Mouse (Mus musculus) liver, adult (tissue): ENCODE measurements around the gene Lurap1l.

Experiments
- GATA4 ChIP-seq: IDR thresholded peaks from 2 replicates; pipeline ENCODE4 v1.6.1; 2014; ENCODE audit warnings: mild to moderate bottlenecking, low read length; ENCODE audit not compliant: insufficient replicate concordance

Gene Lurap1l

DNA sequence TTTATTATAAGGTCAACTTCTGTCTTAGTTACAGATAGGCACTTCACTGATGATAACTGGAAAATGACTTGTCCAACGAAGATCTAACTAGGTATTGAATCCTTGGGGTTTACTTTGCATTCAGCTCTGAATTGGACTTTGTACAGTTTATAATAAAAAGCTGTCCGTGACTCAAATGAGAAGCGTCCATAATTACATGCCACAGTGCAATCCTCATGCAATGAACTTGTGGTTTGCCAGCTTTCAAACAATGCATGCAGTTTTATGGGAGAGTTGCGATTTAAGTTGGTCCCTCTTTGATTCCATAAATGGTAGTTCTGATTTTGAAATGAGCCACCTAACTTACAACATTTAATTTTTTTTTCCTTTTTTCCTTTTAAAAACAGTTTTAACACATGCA, 1.5 kb upstream of the Lurap1l start:
- TF ChIP-seq GATA4, result no peak

DNA sequence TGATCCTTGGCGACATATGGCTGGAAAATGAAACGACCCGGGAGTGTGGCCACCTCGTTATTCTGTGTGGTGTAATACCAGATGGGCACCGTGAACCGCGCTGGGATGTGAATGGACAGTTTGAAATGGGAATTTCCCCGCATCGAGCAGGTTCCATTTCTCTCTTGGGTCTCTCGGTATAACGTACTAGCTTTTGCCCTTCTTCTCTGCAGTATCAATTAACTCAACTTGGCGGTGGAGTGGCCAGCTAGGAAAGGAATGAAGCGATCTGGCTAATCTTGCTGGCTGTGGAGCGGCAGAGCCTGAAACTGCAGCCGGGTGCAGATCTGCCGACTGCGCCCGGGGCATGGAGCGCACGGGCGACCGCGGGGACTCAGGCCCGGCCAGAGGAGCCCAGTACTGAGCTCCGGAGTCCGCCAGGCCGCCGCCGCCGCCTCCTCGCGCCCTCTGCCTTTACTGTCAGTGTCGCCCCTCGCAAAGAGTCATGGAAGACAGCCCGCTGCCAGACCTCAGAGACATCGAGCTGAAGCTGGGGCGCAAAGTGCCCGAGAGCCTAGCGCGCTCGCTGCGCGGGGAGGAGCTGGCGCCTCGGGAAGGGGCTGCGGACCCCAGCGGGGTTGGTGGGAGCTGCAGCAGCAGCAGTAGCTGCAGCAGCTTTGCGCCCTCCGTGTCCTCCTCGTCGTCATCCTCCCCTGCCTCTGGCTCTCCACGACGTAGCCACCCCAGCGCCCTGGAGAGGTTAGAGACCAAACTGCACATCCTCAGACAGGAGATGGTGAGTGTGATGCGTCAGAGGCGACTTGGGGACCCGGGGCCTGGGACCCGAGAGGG, 640 bp downstream of the Lurap1l start:
- TF ChIP-seq GATA4, result no peak

DNA sequence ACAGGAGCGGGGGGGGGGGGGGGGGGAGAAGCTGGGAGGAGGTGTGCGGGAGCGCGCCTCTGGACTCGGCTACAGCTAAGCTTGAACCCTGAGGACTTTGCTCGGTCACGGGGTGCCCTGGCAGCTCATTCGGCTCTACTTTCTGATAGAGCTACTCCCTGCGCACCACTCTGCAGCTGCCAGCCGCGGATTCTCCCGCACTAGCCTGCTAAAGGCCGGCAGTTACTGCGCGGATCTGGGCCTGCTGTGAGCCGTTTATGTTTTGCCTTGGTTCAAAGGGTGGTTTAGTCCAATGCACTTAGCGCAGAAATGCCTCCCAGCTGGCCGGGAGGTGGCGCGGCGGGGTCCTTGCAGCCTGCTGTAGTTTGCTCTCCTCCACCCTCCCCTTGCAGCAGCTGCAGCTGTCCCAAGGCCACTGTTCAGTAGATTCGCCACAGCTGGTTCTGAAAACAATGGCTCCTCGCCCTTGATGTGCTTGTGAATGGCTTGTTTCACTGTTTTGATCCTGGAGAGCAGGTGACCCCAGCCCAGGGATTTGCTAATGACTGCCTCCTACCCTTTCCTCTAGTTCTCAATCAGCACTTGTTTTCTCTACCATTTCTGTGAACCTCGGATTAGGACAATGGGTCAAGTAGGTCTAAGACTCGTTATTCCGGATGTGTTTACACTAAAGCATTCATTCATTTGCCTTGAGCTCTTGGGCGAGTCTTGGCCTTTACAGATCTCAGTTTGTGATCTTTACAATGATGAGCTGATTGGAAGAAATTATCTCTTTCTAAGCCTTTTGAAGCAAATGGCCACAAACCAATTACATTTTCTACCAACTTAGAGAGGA, 1.5 kb downstream of the Lurap1l start:
- no peak for TF ChIP-seq GATA4

DNA sequence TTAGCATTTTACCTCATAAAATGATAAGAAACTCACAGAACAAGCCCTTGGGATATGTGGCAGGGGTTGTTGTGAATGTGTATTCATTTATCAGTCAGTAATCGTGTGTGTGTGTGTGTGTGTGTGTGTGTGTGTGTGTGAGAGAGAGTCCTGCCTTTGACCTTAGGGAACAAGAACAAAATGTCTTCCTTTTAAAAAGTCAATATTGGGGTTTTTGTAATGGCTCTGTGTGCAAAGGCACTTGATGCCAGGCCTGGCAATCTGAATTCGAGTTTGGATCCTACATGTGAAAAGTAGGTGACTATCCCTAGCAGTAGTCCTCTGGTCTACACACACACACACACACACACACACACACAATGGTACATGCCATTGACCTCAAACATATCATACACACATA, 4.8 kb downstream of the Lurap1l start:
- TF ChIP-seq GATA4, result peak; percentile 89

DNA sequence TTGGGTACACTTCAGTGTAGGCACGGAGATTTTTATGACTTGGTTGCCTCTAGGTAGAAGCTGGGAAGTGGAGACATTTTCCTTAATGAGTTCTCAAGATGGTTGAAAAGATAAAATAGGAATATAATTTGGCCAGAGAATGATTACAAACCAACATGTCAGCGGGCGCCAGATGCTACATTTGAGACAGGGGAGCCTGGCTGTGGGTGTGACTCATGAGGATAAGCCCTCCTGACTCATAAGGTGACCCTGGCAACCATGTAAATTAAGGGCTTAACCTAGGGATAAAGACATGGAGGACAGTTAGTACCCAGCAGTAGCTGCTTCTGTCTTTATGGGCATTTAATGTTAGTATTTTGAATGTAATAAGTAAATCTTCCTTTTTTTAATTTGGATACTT, 6.2 kb downstream of the Lurap1l start:
- TF ChIP-seq GATA4, result no peak

DNA sequence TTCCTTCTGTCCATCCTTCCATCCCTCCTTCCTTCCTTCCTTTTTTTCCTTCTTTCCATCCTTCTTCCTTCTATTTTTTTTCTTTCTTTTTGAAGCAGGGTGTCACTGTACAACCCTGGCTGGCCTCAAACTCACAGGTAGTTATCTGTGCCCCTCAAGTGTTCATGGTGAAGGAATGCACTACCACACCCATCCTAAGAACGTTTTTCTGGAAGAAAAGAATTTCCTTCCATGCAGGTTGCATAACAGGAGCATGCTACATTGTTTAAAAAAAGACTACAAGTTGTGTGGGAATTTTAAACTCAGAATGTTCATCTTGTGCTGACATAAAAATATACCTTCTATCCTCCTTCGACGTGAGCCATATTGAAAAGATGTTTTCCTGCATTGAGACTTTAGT, 7.4 kb downstream of the Lurap1l start:
- TF ChIP-seq GATA4, result no peak

DNA sequence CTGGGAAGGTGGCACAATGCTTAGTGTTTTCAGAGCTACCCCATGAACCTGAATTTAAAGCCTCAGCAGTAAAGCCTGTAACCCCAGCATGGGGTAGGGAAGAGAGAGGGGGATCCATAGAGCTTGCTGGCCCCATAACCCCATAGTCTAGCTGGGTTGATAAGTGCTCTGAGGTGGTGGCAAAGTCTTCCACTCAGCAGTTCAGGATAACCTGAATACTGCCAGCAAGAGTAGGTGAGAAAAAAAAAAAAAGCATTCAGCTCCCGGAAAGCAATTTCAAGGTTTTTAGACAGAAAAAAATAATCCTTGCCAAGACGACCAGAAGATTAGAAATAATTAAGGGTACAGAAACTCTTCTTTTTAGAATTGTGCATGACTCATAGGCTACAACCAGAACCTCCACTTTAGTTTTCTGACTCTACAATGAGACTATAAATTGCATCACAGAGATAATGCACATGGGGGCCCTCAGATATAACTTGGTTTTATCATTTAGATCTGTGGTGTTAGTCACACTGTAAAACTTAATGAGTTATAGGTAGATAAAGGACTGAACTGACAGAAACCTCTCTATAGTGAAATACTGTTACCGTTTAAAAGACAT, 8.2 kb downstream of the Lurap1l start:
- TF ChIP-seq GATA4, result no peak

DNA sequence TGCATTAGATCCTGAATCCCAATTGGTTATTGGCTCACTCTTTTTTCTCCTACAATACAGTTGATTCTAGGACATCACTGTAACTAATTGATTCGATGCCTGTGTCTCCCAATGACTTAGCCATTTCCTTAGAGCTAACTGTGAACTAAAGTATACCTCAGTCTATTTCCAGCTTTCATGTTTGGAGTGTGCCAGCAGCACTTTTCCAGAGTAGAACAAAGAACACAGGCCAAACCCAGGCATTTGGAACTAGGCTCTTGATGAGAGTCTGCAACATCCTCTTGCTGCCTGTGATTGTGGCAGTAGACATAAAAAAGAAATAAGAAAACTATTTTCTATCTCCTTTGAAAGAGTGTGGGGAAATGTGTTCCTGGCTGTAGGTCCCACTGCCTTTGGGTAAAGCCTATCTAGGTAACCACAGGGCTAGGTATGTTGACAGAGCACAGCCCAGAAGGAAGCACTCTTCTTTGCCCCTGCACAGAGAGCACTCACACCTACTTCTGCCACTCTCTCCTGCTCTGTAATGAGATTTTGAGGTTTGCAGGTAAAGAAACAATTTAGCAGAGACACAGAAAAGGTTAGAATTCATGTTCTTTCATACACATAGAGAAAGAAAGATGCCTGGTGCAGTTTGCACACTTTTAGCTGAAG, 8.9 kb downstream of the Lurap1l start:
- TF ChIP-seq GATA4, result no peak

DNA sequence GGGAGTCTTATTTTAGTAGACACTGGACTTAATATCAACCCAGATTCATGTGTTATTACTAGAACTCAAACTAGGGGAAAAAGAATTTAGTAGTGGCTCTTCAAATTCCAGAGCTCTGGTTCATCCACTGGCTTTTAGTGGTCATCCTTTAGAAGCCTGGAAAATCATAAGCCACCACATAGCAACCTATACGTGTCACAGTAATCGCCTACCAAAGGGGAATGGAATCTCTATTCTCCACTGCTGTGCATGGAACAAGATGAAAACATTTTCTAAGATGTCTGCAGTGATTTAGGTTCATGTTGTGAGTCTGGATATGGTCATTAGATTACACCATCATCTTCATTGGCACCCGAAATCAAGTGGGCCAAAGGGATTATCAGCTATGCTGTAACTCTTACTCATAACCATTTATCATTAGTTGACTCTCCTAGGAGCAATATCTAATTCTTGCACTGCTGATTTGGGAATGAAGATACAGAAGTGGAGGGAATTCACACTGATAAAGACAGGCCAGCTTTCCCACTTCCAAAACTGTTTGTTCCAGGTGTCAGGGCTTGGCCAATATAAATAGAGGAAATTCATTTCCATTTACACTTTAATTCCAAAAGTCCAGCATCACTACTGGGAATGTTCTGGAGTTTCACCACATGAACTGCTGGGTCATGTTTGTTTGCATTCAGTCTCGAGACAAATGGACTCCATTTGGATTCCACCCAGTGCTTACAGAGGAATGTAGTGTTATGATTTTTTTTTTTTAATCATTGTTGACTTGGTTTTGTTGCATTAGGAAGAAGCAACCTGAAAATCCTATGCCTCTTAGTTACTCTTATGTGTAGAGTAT, 11.4 kb downstream of the Lurap1l start:
- TF ChIP-seq GATA4, result peak; percentile 81

DNA sequence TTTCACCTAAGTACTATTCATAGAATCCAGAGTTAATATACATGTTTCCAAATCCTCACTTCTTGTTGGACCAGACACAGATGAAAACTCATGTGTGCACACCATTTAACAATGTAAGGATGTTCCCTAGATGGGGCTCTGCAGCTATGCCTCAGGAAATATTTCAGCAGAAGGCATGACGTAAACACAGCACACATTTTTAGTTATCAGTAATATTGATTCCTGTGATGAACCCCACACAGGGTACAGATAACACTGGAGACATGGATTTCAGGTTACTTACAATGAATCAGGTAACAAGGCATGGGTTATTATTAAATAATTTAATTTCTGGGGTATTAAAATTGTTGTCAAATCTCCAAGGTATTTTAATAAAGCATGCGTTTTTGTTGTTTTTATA, 12.2 kb downstream of the Lurap1l start:
- TF ChIP-seq GATA4, result peak; percentile 86

DNA sequence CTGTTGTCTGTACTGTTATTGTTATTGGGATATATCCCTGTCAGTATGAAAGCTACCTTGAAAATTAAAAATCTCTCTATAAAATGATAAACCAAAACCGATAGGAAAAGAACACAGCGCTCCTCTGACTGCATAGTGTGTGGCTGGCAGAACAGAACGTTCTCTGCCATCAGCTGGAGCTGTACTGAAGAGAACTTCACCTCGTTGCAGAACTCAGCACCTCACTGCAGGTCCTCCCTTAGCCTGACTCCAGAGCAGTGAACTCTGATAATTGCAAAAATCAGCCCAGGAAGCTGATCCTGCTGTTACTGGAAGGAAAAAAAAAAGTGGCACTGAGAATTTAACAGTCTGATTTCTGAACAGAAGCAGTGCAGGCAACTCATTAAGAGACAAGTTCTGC, 14.4 kb downstream of the Lurap1l start:
- no peak for TF ChIP-seq GATA4

DNA sequence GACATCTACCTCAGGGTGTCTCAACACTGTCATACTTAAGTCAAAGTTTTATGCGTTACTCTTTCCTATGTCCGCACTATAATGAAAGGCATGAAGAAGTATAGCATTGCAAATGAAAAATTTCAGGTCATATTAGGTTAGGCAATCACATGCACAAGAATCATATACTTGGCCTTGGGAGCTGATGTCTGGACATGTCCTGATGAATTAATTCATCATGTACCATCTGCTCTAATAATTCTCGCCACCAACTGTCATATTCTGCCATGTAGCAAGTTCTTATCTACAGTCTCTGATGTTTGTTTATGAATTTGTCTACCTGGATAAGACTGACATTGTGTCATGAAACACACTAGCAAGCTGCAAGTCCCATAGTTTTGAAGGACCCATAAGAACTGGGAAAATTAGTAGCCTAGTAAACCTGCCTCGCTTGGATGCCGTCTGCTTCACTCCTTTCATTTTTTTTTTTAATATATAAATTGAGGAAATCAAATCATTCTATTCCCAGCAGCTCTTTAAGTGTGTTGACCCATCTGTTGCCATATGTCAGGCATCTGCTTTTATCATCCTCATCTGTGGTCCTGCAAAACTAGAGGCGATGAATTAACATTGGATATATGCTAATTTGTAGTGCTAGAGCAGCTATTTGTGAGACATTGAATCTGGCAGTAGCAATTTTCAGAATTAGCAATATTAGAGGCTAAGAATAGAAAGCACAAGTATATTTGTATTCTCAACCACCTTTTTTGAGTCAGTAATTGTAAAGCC, 15.5 kb downstream of the Lurap1l start:
- no peak for TF ChIP-seq GATA4

DNA sequence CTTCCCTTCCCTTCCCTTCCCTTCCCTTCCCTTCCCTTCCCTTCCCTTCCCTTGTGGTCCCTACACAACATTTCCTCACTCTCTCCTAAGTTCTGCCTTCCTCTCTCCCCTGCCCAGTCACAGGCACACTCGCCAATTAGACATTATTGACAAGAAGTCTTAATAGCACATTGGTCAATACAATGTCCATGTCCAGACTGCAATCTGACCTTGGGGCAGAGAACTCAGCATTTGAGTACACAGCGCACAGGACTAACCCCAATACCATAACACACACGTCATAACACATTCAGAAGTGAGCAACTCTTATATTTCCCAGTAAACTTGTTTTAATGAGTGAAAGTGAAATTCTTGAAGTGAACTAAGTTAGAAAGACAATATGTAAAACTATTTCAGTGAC, 24.3 kb downstream of the Lurap1l start:
- TF ChIP-seq GATA4, result no peak

DNA sequence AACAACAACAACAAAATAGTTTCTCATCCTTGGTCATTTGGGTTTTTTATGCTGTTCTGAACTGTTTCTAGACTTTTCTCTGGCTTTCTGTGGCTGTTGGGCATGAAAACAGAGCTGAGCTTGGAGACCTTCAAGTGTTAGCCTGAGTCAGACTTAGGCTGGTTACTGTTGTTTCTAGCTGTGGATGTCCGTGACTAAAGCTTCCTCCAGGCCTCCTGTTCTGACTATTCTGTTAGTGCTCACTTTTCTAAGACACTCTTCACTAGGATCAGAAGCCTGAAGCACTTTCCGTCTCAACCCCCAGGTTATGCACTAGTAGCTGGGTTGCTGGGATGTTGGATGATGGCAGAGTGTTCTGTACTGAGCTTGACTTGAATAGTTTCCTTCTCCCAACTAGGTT, 28.7 kb downstream of the Lurap1l start:
- TF ChIP-seq GATA4, result no peak
